Mouse (Mus musculus) brain, embryonic 14.5 days (tissue): ENCODE measurements at regions not wholly inside any gene's neighbourhood (a gene's known extent, or its start where the extent isn't known, plus 50 kb on each side); places are given as distances from the start of the nearest gene placed in this dataset.
A peak's percentile ranks its signal among the peaks of the same experiment; 100 is the strongest.

ENCODE experiments used
- DNase-seq: peaks from one replicate; pipeline ENCODE4 v3.0.0-alpha.2; 2011; ENCODE audit warnings: low read depth
- CTCF ChIP-seq: fragments of 200-500 bp; IDR thresholded peaks from 2 replicates; pipeline ENCODE4 v1.5.1; 2012; ENCODE audit warnings: inconsistent platforms, mild to moderate bottlenecking, moderate library complexity, borderline replicate concordance; ENCODE audit not compliant: insufficient read depth, insufficient read length; ENCODE audit errors: extremely low read depth
- POLR2A ChIP-seq: fragments of 200-500 bp; IDR thresholded peaks from 2 replicates; pipeline ENCODE4 v1.6.1; 2012; ENCODE audit warnings: mild to moderate bottlenecking, inconsistent platforms, borderline replicate concordance; ENCODE audit not compliant: poor library complexity, insufficient read depth, insufficient read length, severe bottlenecking; ENCODE audit errors: extremely low read depth

DNA sequence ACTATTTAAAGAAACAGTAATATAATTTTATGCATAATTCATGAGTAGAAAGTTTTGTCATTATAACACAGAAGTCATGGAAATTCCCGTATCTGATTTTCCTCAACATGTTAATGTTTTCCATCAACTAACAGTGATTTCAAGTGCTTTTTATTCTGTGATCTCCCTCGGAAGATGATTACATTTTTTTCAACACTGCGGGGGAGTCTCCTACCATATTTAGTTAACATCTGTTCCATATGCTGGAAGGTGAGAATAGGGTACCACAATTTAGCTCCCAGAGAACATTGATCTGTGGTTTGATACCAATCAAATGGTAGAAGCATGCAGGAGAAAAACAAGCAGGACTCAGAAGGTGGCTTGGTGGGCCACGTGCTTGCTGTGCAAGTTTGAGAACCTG is 321.1 kb upstream of the Pmfbp1 start:
- TF ChIP-seq CTCF (no peak), POLR2A (no peak)
- DNase-seq = no peak

GRCm38 (mm10) chr8:109185558-109186198 is 308.1 kb upstream of the Pmfbp1 start:
- DNase-seq = peak; percentile 92
- TF ChIP-seq CTCF = peak; percentile 90
- TF ChIP-seq POLR2A = no peak

DNA sequence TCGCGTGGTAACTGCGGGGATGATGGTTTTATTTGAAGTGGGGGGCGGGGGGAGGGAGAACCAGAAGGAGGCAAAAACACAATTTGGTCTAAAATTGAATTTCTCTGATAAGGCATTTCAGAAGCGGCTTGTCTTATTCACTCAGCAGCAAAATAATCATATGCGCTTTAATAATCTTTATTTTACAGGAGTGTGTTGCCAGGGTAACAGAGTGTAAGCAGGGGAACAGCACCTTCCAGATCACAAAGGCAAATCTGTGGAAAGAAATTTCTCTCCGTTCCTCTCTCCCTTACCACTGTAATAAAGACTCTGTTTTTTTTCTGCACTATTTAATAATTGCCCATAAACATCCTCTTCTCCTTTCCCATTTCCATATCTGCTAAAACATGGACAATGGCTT is 306.2 kb upstream of the Pmfbp1 start:
- no peak for TF ChIP-seq CTCF
- TF ChIP-seq POLR2A = no peak
- peak; percentile 78 for DNase-seq

DNA sequence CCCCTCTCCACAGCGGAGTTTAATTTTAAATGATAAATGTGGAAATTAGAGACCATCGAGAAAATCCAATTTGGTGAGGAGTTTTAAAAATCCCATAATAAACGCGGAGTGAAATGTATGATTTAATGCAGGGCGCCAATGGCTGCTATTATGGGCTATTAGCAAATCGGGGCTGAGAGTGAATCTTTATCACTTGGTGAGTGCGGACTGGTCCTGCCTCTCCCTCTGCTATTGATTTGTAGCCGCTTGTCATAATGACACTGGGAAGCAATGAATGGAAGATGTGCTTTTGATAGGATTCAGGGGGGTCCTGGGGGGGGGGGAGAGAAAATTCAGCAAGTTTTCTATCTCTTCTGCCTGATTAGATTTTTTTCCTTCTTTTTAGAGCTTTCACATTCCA is 279.6 kb upstream of the Pmfbp1 start:
- no peak for TF ChIP-seq POLR2A
- TF ChIP-seq CTCF = no peak
- peak; percentile 53 for DNase-seq

DNA sequence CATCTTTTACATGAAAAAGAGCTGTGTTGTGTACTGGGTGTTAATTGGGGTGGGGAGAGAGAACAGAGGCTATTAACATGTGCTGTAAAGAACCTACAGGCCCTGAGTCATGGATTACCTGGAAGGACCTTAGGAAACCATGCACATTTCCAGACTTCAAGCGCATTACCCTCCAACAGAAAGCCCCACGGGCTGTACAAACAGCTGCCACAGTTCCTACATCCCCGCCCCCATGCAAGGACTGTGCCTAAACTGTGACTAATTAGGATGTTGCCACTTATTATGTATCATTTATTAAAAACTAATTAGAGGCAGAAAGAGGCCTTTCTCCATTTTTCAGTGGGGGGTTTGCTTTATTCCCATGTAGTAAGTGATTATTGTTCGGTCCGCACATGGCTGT is 277.5 kb upstream of the Pmfbp1 start:
- TF ChIP-seq POLR2A = no peak
- TF ChIP-seq CTCF = no peak

DNA sequence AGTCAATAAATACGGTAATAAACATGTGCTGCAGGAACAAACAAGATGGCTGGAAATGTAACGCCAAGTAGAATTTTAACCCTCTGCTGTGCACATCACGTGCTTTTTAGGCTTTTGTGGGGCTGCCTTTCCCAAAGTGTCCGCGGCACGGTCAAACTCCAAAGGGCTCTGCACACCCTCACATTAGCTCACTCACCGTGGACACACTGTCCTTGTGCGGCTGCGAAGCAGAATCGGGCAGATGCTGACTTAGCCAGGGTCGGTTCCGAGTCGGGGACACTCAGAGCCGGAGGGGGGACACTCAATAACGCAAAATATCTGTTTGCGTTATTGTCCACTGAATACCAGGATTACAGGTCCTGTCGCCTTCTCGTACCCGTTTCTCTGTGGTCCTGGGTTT is 276.5 kb upstream of the Pmfbp1 start:
- TF ChIP-seq CTCF (no peak), POLR2A (no peak)
- no peak for DNase-seq

More for the DNA sequence above, 277.5 kb upstream of the Pmfbp1 start:
- DNase-seq = peak; percentile 85

GRCm38 (mm10) chr8:109232281-109233234 is 261.3 kb upstream of the Pmfbp1 start:
- TF ChIP-seq POLR2A (no peak), CTCF (no peak)
- DNase-seq = peak; percentile 75

- peak; percentile 73 for DNase-seq
- TF ChIP-seq CTCF = no peak
- TF ChIP-seq POLR2A = no peak
Observed at GRCm38 (mm10) chr8:109245526-109245925, 248.3 kb upstream of the Pmfbp1 start.

- peak; percentile 93 for DNase-seq
- TF ChIP-seq POLR2A = no peak
- peak; percentile 46; the same call in 1 of the 2 replicates for TF ChIP-seq CTCF
Observed at GRCm38 (mm10) chr8:109247875-109248274, 246.0 kb upstream of the Pmfbp1 start.

DNA sequence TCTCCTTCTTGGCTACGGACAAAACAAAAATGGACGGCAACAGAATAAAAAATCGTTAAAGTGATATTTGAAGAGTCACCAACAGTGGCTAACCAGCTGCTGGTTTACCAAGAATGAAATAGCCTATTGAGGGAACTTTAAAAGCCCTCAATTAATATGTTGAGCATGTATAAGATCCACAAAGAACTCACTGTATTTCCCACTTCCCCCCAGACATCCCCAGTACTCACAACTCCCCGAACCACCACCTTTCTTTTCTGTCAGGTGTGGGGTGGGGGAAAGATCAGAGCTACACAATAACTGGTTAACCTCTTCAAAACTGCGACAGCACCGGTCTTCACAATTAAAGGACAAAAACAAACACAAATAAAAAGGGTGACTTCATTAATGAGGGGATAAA is 245.5 kb upstream of the Pmfbp1 start:
- DNase-seq = no peak
- TF ChIP-seq CTCF (no peak), POLR2A (no peak)

DNA sequence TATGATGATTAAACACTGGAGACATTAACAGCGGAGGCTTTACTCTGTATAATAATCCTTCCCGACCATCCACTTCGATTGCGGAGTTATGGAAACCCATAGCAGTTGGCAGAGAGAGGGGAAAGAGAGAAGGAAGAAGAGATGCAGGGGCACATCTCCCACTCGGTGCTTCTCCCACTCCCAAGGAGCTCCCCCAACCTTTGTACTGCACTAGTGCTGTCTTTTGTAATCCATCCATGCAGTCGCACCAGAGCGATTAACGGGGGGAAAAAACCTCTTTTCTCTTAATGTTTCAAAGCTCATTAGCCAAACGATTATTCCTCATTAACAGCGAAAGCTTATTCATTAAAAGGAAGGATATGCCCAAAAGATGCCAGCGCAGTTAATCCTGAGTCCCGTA is 244.6 kb upstream of the Pmfbp1 start:
- DNase-seq = peak; percentile 86

DNA sequence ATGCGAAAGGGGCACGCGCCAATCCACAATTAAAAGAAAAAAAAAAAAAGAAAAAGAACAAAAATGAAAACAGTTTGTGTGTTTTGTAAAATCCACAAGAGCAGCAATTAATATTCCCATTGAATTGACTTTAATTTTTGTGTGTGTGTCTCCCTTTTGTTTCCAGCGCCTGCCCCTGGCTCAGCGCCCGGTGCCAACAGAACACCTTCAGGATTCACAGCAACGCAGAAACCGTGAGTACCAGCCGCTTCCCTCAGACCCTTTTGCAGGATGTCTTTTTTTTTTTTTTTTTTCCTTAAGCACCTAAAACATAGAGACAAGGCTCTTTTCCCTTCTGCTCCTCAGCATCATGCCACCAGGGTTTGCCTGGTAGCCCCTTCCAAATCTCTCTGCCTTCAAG is 244.1 kb upstream of the Pmfbp1 start:
- peak; percentile 81 for DNase-seq
- TF ChIP-seq POLR2A (no peak), CTCF (no peak)

More for the DNA sequence above, 244.6 kb upstream of the Pmfbp1 start:
- TF ChIP-seq POLR2A (no peak), CTCF (no peak)

- DNase-seq = peak; percentile 64
- TF ChIP-seq CTCF = no peak
- TF ChIP-seq POLR2A = no peak
Observed at GRCm38 (mm10) chr8:109250551-109250950, 243.3 kb upstream of the Pmfbp1 start.
